Mouse (Mus musculus): ENCODE measurements around the gene Defa32. TPM values are rescaled to one million over a fixed set of nuclear protein-coding genes. Genes with fewer than 3 reads are reported as not detected.
"Not testable (repeated sequence)": the region's sequence is repeated elsewhere in the genome, so short reads cannot be mapped to it uniquely, and the experiment has no call there.

Gene Defa32
- not detected in 2 replicates for polyA plus RNA-seq (2016; fragmentation: Nextera tagmentation; extraction: Ambion mirVana)

GRCm38 (mm10) chr8:21528732-21529131, at the start of gene Defa32:
TSS of gene Defa32 (plus strand) at chr8:21529032.
- H3K9ac ChIP-seq; H3K36me3 ChIP-seq; H3K4me3 ChIP-seq; H3K4me1 ChIP-seq; H3K27ac ChIP-seq; H3K9me3 ChIP-seq; H3K4me2 ChIP-seq (replicated peaks); H3K27me3 ChIP-seq; ATAC-seq (ENCODE audit: insufficient number of reproducible peaks, insufficient read depth, low FRiP score, low TSS enrichment): not testable (repeated sequence)
- WGBS: no CpG with 5 or more reads among the region's 2 CpGs

- not testable (repeated sequence) for H3K9me3 ChIP-seq; H3K4me3 ChIP-seq; H3K4me2 ChIP-seq (replicated peaks); H3K9ac ChIP-seq; H3K36me3 ChIP-seq; H3K27me3 ChIP-seq; ATAC-seq (ENCODE audit: insufficient number of reproducible peaks, insufficient read depth, low FRiP score, low TSS enrichment); H3K4me1 ChIP-seq; H3K27ac ChIP-seq
- no CpG with 5 or more reads among the region's 2 CpGs for WGBS
These were observed 19.9 kb upstream of the Defa32 start, which contains the start of gene Defa20 for GRCm38 (mm10) chr8:21508958-21509357. TSS of gene Defa20 (plus strand) at chr8:21509258.

GRCm38 (mm10) chr8:21565086-21565485, 36.3 kb downstream of the Defa32 start, which contains the start of gene Defa37:
TSS of gene Defa37 (plus strand) at chr8:21565386.
- H3K9me3 ChIP-seq; H3K27me3 ChIP-seq; H3K4me1 ChIP-seq; H3K9ac ChIP-seq; H3K36me3 ChIP-seq; ATAC-seq (ENCODE audit: insufficient number of reproducible peaks, insufficient read depth, low FRiP score, low TSS enrichment); H3K4me3 ChIP-seq; H3K27ac ChIP-seq; H3K4me2 ChIP-seq (replicated peaks): not testable (repeated sequence)
- no CpG with 5 or more reads among the region's 1 CpGs for WGBS

Other genes starting within 250 kb of the Defa32 start
- not detected in 2 replicates for gene Defa27, start 213.5 kb upstream of the Defa32 start, polyA plus RNA-seq (2016; fragmentation: Nextera tagmentation; extraction: Ambion mirVana)
- not detected in 2 replicates for gene Defa29, start 202.0 kb upstream of the Defa32 start, polyA plus RNA-seq (2016; fragmentation: Nextera tagmentation; extraction: Ambion mirVana)
- not detected in 2 replicates for gene Defa2, start 150.5 kb upstream of the Defa32 start, polyA plus RNA-seq (2016; fragmentation: Nextera tagmentation; extraction: Ambion mirVana)
- gene Defa33, start 137.2 kb upstream of the Defa32 start, polyA plus RNA-seq (2016; fragmentation: Nextera tagmentation; extraction: Ambion mirVana): not detected in 2 replicates
- gene Defa36, start 101.6 kb upstream of the Defa32 start, polyA plus RNA-seq (2016; fragmentation: Nextera tagmentation; extraction: Ambion mirVana): not detected in 2 replicates
- gene Gm7849, start 72.5 kb upstream of the Defa32 start, polyA plus RNA-seq (2016; fragmentation: Nextera tagmentation; extraction: Ambion mirVana): not detected in 2 replicates
- not detected in 2 replicates for gene Defa20, start 19.8 kb upstream of the Defa32 start, polyA plus RNA-seq (2016; fragmentation: Nextera tagmentation; extraction: Ambion mirVana)
- gene Defa37, start 36.4 kb downstream of the Defa32 start, polyA plus RNA-seq (2016; fragmentation: Nextera tagmentation; extraction: Ambion mirVana): not detected in 2 replicates
- gene Defa28, start 54.0 kb downstream of the Defa32 start, polyA plus RNA-seq (2016; fragmentation: Nextera tagmentation; extraction: Ambion mirVana): not detected in 2 replicates
- gene Gm7861, start 65.5 kb downstream of the Defa32 start, polyA plus RNA-seq (2016; fragmentation: Nextera tagmentation; extraction: Ambion mirVana): not detected in 2 replicates
- not detected in 2 replicates for gene Defa26, start 89.2 kb downstream of the Defa32 start, polyA plus RNA-seq (2016; fragmentation: Nextera tagmentation; extraction: Ambion mirVana)
- not detected in 2 replicates for gene Defa17, start 126.7 kb downstream of the Defa32 start, polyA plus RNA-seq (2016; fragmentation: Nextera tagmentation; extraction: Ambion mirVana)
- not detected in 2 replicates for gene Defa34, start 136.8 kb downstream of the Defa32 start, polyA plus RNA-seq (2016; fragmentation: Nextera tagmentation; extraction: Ambion mirVana)
- not detected in 2 replicates for gene AY761184, start 174.6 kb downstream of the Defa32 start, polyA plus RNA-seq (2016; fragmentation: Nextera tagmentation; extraction: Ambion mirVana)
- not detected in 2 replicates for gene Defa24, start 205.5 kb downstream of the Defa32 start, polyA plus RNA-seq (2016; fragmentation: Nextera tagmentation; extraction: Ambion mirVana)

All from embryonic facial prominence, embryonic 12.5 days (tissue).